Mouse (Mus musculus) kidney, postnatal 0 days (tissue): ENCODE measurements around the gene Dcaf5. TPM values are rescaled to one million over a fixed set of nuclear protein-coding genes. Genes with fewer than 3 reads are reported as not detected.

Source experiments
- ATAC-seq: fragments of 200-750 bp; cut with Nextera tagmentation; replicated peaks from 2 replicates; pipeline ENCODE4 v1.8.0; 2017; ENCODE audit warnings: low read depth, moderate number of reproducible peaks, moderate TSS enrichment, moderate library complexity; ENCODE audit not compliant: low FRiP score
- DNase-seq: peaks from one replicate; pipeline ENCODE4 v3.0.0-alpha.2; 2016; ENCODE audit warnings: low spot score
- H3K27ac ChIP-seq: fragments of 300-500 bp; sonication (generic); 2 replicates; pipeline ENCODE4 v1.5.1; 2014; ENCODE audit warnings: mild to moderate bottlenecking
- H3K27me3 ChIP-seq: fragments of 300-500 bp; sonication (generic); 2 replicates; pipeline ENCODE4 v1.6.1; 2014; ENCODE audit warnings: low read length, mixed read lengths; ENCODE audit not compliant: insufficient read depth
- H3K36me3 ChIP-seq: fragments of 300-500 bp; sonication (generic); 2 replicates; pipeline ENCODE4 v1.6.1; 2014; ENCODE audit warnings: low read length, mixed read lengths; ENCODE audit not compliant: insufficient read depth
- H3K4me1 ChIP-seq: fragments of 300-500 bp; sonication (generic); replicated peaks from 2 replicates; pipeline ENCODE4 v1.6.1; 2014; ENCODE audit warnings: antibody characterized with exemption, low read length, mixed read lengths; ENCODE audit not compliant: insufficient read depth
- H3K4me2 ChIP-seq: fragments of 300-500 bp; sonication (generic); 2 replicates; pipeline ENCODE4 v1.6.1; 2014; ENCODE audit warnings: mild to moderate bottlenecking, low read length, moderate library complexity, mixed read lengths
- H3K4me3 ChIP-seq: fragments of 300-500 bp; sonication (generic); replicated peaks from 2 replicates; pipeline ENCODE4 v1.5.1; 2014; ENCODE audit warnings: low read depth, low read length
- H3K9ac ChIP-seq: fragments of 300-500 bp; sonication (generic); 2 replicates; pipeline ENCODE4 v1.6.1; 2014; ENCODE audit warnings: low read depth, low read length
- H3K9me3 ChIP-seq: fragments of 300-500 bp; sonication (generic); replicated peaks from 2 replicates; pipeline ENCODE4 v1.6.1; 2016; ENCODE audit warnings: low read length, inconsistent platforms, mixed read lengths
- CTCF ChIP-seq: IDR thresholded peaks from 2 replicates; pipeline ENCODE4 v1.5.1; 2016; ENCODE audit warnings: antibody characterized with exemption, low read depth, mild to moderate bottlenecking, moderate library complexity
- WGBS: fragments of 180-500 bp; shearing (Covaris S2); extraction: QIAGEN DNeasy Blood & Tissue Kit; methylation state at CpG from one replicate; pipeline ENCODE4 v1.1.7; 2014; 5-methylcytosine and 5-hydroxymethylcytosine counted together
- polyA plus RNA-seq: library from polyadenylated mRNA; unstranded; fragments of >200 nt; fragmentation: Nextera tagmentation; extraction: Ambion mirVana; gene quantifications from 2 replicates; pipeline ENCODE4 v1.2.1, GENCODE M21; 2015

Dcaf5 gene
- polyA plus RNA-seq, 1 experiment from 2014 or later: 11.9 TPM

DNA sequence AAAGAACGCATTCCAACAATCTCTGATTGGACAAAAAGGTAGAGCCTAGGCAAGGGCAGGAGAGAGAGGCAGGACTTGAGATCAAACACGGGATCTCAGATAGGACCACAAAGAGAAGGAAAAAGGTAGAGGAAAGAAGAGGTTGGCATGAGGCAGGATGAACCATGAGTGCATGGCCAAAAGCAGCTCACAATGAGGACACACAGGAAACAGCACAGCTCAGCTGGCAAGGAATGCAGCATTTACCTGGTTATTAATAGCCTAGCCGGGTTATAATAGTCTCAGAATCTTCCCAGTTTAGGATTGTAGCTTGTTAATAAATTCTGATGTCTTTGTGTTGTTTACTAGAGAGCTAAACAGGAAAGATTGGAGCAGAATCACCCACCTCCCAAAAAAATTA lies 8.7 kb downstream of the Dcaf5 start:
- WGBS: 84% methylated on average over 3 of the region's 3 CpGs
- DNase-seq (no peak), ATAC-seq (no peak)
- Histone ChIP-seq H3K4me2 (no peak overlapping the region), H3K4me3 (no peak overlapping the region), H3K27ac (no peak overlapping the region), H3K36me3 (0 out of 2 replicates have a peak, but pooled peaks cover 4% of the 10 kb centered on the region), H3K9me3 (no peaks in the 10 kb centered on the region), H3K27me3 (no peaks in the 10 kb centered on the region), H3K4me1 (no peaks in the 10 kb centered on the region), H3K9ac (no peak overlapping the region)
- TF ChIP-seq CTCF: no peak

DNA sequence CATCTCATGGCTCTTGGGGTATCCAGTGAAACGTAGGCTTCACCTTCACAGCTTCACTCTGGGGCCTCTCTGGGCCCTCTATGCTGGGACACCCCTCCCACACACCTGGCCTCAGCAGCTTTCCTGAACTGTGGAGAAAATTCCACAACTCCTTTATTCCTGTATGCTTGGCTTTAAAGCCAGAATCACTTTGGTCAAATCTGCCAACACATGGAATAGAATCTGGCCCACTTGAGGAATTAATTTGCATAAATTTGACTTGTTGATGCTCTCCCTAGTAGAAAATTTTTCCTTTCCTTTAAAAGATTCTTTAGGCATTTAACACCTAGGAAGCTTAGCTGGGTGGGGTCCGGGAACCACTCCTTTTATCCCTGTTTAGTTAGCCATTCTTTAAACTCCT lies 21.3 kb downstream of the Dcaf5 start:
- no peak overlapping the region for H3K27ac ChIP-seq
- ATAC-seq: no peak
- H3K36me3 ChIP-seq: peaks cover 10% of the 10 kb centered on the region; the same call in 1 of the 2 replicates
- no peak for TF ChIP-seq CTCF
- no peaks in the 10 kb centered on the region for H3K4me1 ChIP-seq
- WGBS: 94% methylated on average over 2 of the region's 2 CpGs
- no peak for DNase-seq
- H3K4me3 ChIP-seq: no peak overlapping the region
- no peaks in the 10 kb centered on the region for H3K27me3 ChIP-seq
- H3K4me2 ChIP-seq: no peak overlapping the region
- no peak overlapping the region for H3K9ac ChIP-seq
- no peaks in the 10 kb centered on the region for H3K9me3 ChIP-seq

DNA sequence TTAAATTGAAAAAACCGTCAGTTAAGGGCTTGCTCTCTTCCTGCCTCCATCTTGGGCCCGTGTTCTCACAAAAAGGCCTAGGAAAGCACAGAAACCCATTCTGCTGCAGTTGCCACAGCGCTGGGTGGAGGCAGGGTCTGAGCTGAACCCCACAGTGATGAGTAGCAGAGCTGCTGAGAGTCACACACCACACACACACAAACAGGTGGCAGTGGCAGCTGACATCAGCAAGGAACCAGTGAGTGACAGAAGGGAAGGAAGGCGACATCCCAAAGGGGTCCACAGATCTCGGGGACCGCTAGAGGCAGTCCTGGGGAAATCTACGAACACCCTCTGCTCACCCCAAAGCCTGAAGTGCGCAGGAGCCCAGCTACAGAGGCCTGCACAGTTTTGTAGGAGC lies 25.5 kb downstream of the Dcaf5 start:
- Histone ChIP-seq H3K27me3 (no peaks in the 10 kb centered on the region), H3K4me3 (no peak overlapping the region), H3K4me2 (no peak overlapping the region), H3K27ac (no peak overlapping the region), H3K36me3 (peaks cover 10% of the 10 kb centered on the region; the same call in 1 of the 2 replicates), H3K4me1 (no peaks in the 10 kb centered on the region), H3K9me3 (no peaks in the 10 kb centered on the region), H3K9ac (no peak overlapping the region)
- ATAC-seq (no peak), DNase-seq (no peak)
- WGBS: 91% methylated on average over 8 of the region's 8 CpGs
- no peak for TF ChIP-seq CTCF

DNA sequence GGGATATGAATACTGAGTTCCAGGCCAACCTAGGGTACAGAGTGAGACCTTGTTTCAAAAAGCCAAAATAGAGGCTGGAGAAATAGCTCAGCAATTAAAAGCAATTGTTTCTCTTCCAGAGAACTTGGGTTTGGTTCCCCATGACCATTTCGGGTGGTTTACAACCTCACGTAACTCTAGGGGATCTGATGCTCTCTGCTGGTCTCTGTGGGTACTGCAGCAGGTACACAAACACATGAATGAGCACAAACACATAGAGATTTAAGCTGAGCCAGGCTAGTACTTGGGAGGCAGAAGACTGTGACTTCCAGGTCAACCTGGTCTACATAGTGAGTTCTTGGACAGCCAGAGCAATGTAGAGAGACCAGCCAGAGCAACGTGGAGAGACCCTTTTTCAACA lies 28.6 kb downstream of the Dcaf5 start:
- H3K4me2 ChIP-seq: no peak overlapping the region
- H3K9me3 ChIP-seq: no peaks in the 10 kb centered on the region
- peak; percentile 33 for DNase-seq
- peak; percentile 62 for TF ChIP-seq CTCF
- WGBS: 61% methylated on average over 3 of the region's 3 CpGs
- H3K9ac ChIP-seq: no peak overlapping the region
- H3K4me3 ChIP-seq: no peak overlapping the region
- 0 out of 2 replicates have a peak, but pooled peaks cover 11% of the 10 kb centered on the region for H3K36me3 ChIP-seq
- no peaks in the 10 kb centered on the region for H3K27me3 ChIP-seq
- H3K4me1 ChIP-seq: no peaks in the 10 kb centered on the region
- no peak overlapping the region for H3K27ac ChIP-seq
- ATAC-seq: no peak

DNA sequence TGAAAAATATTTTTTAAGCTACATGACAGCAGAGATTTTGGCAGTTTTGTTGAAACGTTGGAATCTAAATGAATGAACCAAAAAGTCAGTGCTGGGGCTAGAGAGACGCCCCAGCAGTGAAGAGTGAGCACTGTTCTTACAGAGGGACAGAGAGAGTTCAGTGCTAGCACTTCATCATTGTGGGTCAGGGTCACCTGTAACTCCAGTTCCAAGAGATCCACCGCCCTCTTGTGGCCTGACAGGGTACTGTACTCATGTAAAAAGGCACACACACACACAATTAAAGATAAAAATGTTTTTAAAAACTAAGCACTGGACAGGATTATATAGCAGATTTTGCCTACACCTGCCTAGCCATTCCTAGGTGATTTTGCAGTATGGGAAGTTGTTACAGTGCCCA lies 29.8 kb downstream of the Dcaf5 start:
- peak; percentile 72 for TF ChIP-seq CTCF
- H3K27me3 ChIP-seq: no peaks in the 10 kb centered on the region
- H3K4me1 ChIP-seq: no peaks in the 10 kb centered on the region
- H3K9ac ChIP-seq: no peak overlapping the region
- no peak for ATAC-seq
- no peak overlapping the region for H3K27ac ChIP-seq
- no peaks in the 10 kb centered on the region; the same call in 1 of the 2 replicates for H3K9me3 ChIP-seq
- no peak overlapping the region for H3K4me2 ChIP-seq
- H3K4me3 ChIP-seq: no peak overlapping the region
- WGBS: 42% methylated on average over 3 of the region's 3 CpGs
- H3K36me3 ChIP-seq: 0 out of 2 replicates have a peak, but pooled peaks cover 7% of the 10 kb centered on the region
- peak; percentile 37 for DNase-seq

DNA sequence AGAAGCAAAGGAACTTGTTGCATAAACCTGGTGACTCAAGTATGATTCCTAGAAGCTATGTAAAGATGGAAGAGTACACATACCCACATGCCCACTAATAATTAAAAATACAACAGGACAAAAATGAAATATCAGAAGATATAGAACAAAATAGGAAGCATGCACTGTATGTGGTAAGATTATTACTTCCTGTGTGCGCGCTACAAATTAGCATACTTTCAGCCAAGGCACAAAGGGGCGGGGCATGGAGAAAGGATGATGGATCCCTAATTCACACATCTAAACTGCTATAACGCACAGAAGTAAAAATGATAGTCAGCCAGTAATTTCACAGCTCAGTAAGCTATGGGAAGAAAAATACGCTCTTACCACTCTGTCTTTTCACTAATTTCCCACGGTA lies 32.3 kb downstream of the Dcaf5 start:
- no peak for DNase-seq
- no peak overlapping the region for H3K9ac ChIP-seq
- no peak for ATAC-seq
- H3K36me3 ChIP-seq: 0 out of 2 replicates have a peak, but pooled peaks cover 11% of the 10 kb centered on the region
- no peak overlapping the region for H3K4me3 ChIP-seq
- 92% methylated on average over 6 of the region's 6 CpGs for WGBS
- no peaks in the 10 kb centered on the region for H3K27me3 ChIP-seq
- H3K4me2 ChIP-seq: no peak overlapping the region
- H3K9me3 ChIP-seq: no peaks in the 10 kb centered on the region; the same call in 1 of the 2 replicates
- no peak for TF ChIP-seq CTCF
- H3K27ac ChIP-seq: no peak overlapping the region
- no peaks in the 10 kb centered on the region for H3K4me1 ChIP-seq

DNA sequence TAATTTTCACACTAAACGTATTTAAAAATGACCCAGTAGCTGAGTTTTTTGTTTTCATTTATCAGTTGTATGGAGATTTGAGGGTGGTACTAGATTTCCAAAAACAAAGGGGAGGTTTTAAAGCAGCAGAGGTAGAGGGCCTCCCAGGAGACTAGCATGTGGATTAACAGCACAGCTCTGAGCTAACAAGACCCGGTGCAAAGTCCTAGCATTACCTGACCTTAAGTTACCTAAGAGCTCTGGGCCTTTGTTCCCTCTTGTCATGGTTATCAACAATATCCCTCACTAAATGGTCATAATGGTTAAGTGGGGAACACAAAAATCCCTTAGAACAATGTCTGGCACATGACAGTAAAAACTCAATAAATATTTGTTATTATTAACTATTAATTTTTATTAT lies 37.3 kb downstream of the Dcaf5 start:
- 89% methylated on average over 2 of the region's 2 CpGs for WGBS
- no peaks in the 10 kb centered on the region for H3K27me3 ChIP-seq
- no peak overlapping the region for H3K9ac ChIP-seq
- no peaks in the 10 kb centered on the region for H3K4me1 ChIP-seq
- DNase-seq: no peak
- peaks cover 38% of the 10 kb centered on the region for H3K36me3 ChIP-seq
- TF ChIP-seq CTCF: no peak
- H3K27ac ChIP-seq: no peak overlapping the region
- H3K4me3 ChIP-seq: no peak overlapping the region
- no peak overlapping the region for H3K4me2 ChIP-seq
- no peak for ATAC-seq
- no peaks in the 10 kb centered on the region; the same call in 1 of the 2 replicates for H3K9me3 ChIP-seq
